Mouse (Mus musculus): ENCODE data around the gene Acod1. TPM values are rescaled to one million over a fixed set of nuclear protein-coding genes. Genes with fewer than 3 reads are reported as not detected.

The Acod1 gene
- polyA plus RNA-seq, 1 experiment from 2014 or later = not detected

DNA sequence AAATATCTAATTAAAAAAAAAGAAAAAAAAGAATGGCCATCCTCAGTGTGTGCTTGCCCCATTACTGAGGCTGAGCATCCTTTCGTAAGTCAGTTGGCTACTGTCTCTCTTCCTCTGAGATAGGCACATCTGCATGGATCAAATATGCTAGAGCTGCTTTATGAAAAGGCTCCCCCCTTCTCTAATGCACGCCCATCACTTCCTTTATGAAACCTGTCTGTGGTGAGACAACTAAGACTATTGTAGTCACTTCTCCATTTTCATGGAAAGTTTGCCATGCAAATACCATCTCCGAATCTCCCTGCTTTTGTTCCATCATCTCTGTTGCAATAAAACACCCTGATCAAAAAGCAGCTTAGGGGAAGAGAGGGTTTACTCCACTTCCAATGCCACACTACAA is 9.8 kb upstream of the Acod1 start:
- H3K4me3 ChIP-seq (ENCODE audit: low read depth, low read length) = no peak overlapping the region
- H3K9me3 ChIP-seq (ENCODE audit: control insufficient read depth, low read length) = no peaks in the 10 kb centered on the region
- WGBS = 78% methylated on average over 3 of the region's 3 CpGs
- no peaks in the 10 kb centered on the region for H3K27me3 ChIP-seq (ENCODE audit: control insufficient read depth, insufficient read depth, low read length)
- no peak overlapping the region for H3K9ac ChIP-seq (ENCODE audit: low read length)
- no peaks in the 10 kb centered on the region for H3K36me3 ChIP-seq (ENCODE audit: control insufficient read depth, insufficient read depth, low read length)
- H3K4me2 ChIP-seq = no peak overlapping the region
- no peak for DNase-seq (ENCODE audit: low spot score, missing footprints)
- H3K27ac ChIP-seq (ENCODE audit: low read depth, low read length) = no peak overlapping the region
- H3K4me1 ChIP-seq (ENCODE audit: control insufficient read depth, insufficient read depth, low read length) = no peaks in the 10 kb centered on the region
- ATAC-seq (ENCODE audit: low FRiP score) = no peak

DNA sequence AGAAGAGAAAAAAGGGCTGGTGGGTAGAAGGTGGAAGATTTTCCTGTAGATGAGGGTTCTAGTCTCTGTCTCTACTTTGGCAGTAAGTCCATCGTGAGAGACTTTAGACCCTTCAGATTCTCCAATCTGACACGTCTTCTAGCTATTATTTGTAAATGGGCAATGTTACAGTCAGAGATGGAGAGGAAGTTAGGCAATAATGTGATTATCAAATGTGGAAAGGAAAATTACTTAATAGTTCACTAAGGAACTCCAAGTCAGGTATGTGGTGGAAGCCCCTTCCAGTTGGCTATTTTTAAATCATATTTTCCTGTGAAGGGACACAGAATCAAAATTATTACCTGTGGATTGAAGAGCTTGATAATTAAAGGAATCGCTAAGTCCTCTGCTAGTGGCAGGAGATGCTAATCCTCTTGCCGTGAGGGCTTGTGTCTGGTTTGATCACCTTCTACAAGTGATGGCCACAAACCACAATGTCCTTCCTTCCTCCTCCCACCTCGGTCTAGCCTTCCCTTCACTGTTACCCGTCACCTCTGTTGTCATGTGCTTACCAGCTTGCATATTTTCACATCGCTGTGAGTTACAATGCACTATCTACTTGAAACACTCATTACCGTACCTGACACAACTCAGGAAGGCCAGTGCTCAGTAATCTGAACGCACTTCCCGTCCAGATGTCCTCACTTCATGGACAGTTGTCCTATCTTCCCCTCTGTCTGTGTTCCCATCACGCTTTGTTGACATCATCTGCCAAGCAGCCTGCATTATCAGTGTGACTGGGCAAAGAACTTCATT is 1.7 kb downstream of the Acod1 start:
- H3K27me3 ChIP-seq (ENCODE audit: control insufficient read depth, insufficient read depth, low read length) = no peaks in the 10 kb centered on the region
- no peak overlapping the region for H3K4me2 ChIP-seq
- peaks cover 2% of the 10 kb centered on the region; the same call in 1 of the 2 replicates for H3K4me1 ChIP-seq (ENCODE audit: control insufficient read depth, insufficient read depth, low read length)
- DNase-seq (ENCODE audit: low spot score, missing footprints) (no peak), ATAC-seq (ENCODE audit: low FRiP score) (no peak)
- no peaks in the 10 kb centered on the region for H3K36me3 ChIP-seq (ENCODE audit: control insufficient read depth, insufficient read depth, low read length)
- WGBS = 89% methylated on average over 11 of the region's 11 CpGs
- no peak overlapping the region for H3K4me3 ChIP-seq (ENCODE audit: low read depth, low read length)
- no peaks in the 10 kb centered on the region for H3K9me3 ChIP-seq (ENCODE audit: control insufficient read depth, low read length)
- no peak overlapping the region for H3K9ac ChIP-seq (ENCODE audit: low read length)
- H3K27ac ChIP-seq (ENCODE audit: low read depth, low read length) = no peak overlapping the region

GRCm38 (mm10) chr14:103051159-103051769 is 4.5 kb downstream of the Acod1 start:
- Histone ChIP-seq H3K27me3 (ENCODE audit: control insufficient read depth, insufficient read depth, low read length) (no peaks in the 10 kb centered on the region), H3K4me2 (no peak overlapping the region), H3K27ac (ENCODE audit: low read depth, low read length) (no peak overlapping the region), H3K9me3 (ENCODE audit: control insufficient read depth, low read length) (no peaks in the 10 kb centered on the region), H3K4me1 (ENCODE audit: control insufficient read depth, insufficient read depth, low read length) (peaks cover 2% of the 10 kb centered on the region; the same call in 1 of the 2 replicates), H3K4me3 (ENCODE audit: low read depth, low read length) (no peak overlapping the region), H3K9ac (ENCODE audit: low read length) (no peak overlapping the region), H3K36me3 (ENCODE audit: control insufficient read depth, insufficient read depth, low read length) (no peaks in the 10 kb centered on the region)
- WGBS = 40% methylated on average over 8 of the region's 8 CpGs
- DNase-seq (ENCODE audit: low spot score, missing footprints) = peak; percentile 91
- peak; percentile 90 for ATAC-seq (ENCODE audit: low FRiP score)

DNA sequence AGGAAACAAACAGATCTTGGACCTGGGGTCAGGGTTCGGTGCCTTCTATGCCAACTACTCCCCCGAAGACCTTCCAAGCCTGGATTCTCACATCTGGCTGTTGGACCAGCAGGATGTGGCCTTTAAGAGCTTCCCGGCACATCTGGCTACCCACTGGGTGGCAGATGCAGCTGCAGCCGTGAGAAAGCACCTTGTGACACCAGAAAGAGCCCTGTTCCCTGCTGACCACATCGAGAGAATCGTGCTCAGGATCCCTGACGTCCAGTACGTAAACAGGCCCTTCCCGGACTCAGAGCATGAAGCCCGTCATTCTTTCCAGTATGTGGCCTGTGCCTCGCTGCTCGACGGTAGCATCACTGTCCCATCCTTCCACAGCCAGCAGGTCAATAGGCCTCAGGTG is 8.0 kb downstream of the Acod1 start:
- Histone ChIP-seq H3K4me3 (ENCODE audit: low read depth, low read length) (no peak overlapping the region), H3K27ac (ENCODE audit: low read depth, low read length) (no peak overlapping the region), H3K27me3 (ENCODE audit: control insufficient read depth, insufficient read depth, low read length) (no peaks in the 10 kb centered on the region), H3K9me3 (ENCODE audit: control insufficient read depth, low read length) (no peaks in the 10 kb centered on the region), H3K4me1 (ENCODE audit: control insufficient read depth, insufficient read depth, low read length) (no peaks in the 10 kb centered on the region), H3K4me2 (no peak overlapping the region), H3K36me3 (ENCODE audit: control insufficient read depth, insufficient read depth, low read length) (no peaks in the 10 kb centered on the region), H3K9ac (ENCODE audit: low read length) (no peak overlapping the region)
- peak; percentile 70 for DNase-seq (ENCODE audit: low spot score, missing footprints)
- 85% methylated on average over 13 of the region's 13 CpGs for WGBS
- no peak for ATAC-seq (ENCODE audit: low FRiP score)

DNA sequence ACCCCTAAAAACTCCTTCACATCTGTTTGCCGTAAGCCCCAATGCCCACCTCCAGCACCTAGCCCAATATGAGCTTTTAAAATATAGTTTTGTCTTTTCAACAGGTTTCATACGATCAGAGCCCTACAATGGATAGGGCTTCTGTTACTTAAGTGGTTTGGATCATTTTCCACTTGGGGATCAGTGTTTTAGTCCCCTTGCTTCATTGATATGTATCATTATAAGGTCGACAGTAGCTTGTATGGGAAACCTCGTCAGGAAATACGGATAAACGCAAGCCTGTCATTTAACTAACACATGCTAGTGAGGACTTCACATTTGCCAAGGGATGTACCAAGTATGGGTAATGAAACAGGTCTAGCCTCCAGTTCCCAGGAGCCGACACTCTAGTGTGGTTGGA is 9.8 kb downstream of the Acod1 start:
- no peaks in the 10 kb centered on the region for H3K36me3 ChIP-seq (ENCODE audit: control insufficient read depth, insufficient read depth, low read length)
- no peak overlapping the region for H3K9ac ChIP-seq (ENCODE audit: low read length)
- no peak overlapping the region for H3K4me3 ChIP-seq (ENCODE audit: low read depth, low read length)
- H3K4me2 ChIP-seq = no peak overlapping the region
- no peaks in the 10 kb centered on the region for H3K4me1 ChIP-seq (ENCODE audit: control insufficient read depth, insufficient read depth, low read length)
- 93% methylated on average over 7 of the region's 7 CpGs for whole genome bisulfite sequencing
- DNase-seq (ENCODE audit: low spot score, missing footprints) = peak; percentile 73
- H3K9me3 ChIP-seq (ENCODE audit: control insufficient read depth, low read length) = no peaks in the 10 kb centered on the region
- ATAC-seq (ENCODE audit: low FRiP score) = no peak
- no peaks in the 10 kb centered on the region for H3K27me3 ChIP-seq (ENCODE audit: control insufficient read depth, insufficient read depth, low read length)
- H3K27ac ChIP-seq (ENCODE audit: low read depth, low read length) = no peak overlapping the region

GRCm38 (mm10) chr14:103058998-103059397 is 12.2 kb downstream of the Acod1 start:
- H3K4me3 ChIP-seq (ENCODE audit: low read depth, low read length) = no peak overlapping the region
- no peaks in the 10 kb centered on the region for H3K4me1 ChIP-seq (ENCODE audit: control insufficient read depth, insufficient read depth, low read length)
- no peaks in the 10 kb centered on the region for H3K9me3 ChIP-seq (ENCODE audit: control insufficient read depth, low read length)
- DNase-seq (ENCODE audit: low spot score, missing footprints) = peak; percentile 21
- H3K36me3 ChIP-seq (ENCODE audit: control insufficient read depth, insufficient read depth, low read length) = no peaks in the 10 kb centered on the region
- no peak overlapping the region for H3K9ac ChIP-seq (ENCODE audit: low read length)
- no peak overlapping the region for H3K4me2 ChIP-seq
- H3K27ac ChIP-seq (ENCODE audit: low read depth, low read length) = no peak overlapping the region
- WGBS = 81% methylated on average over 1 of the region's 1 CpGs
- no peak for ATAC-seq (ENCODE audit: low FRiP score)
- no peaks in the 10 kb centered on the region for H3K27me3 ChIP-seq (ENCODE audit: control insufficient read depth, insufficient read depth, low read length)

DNA sequence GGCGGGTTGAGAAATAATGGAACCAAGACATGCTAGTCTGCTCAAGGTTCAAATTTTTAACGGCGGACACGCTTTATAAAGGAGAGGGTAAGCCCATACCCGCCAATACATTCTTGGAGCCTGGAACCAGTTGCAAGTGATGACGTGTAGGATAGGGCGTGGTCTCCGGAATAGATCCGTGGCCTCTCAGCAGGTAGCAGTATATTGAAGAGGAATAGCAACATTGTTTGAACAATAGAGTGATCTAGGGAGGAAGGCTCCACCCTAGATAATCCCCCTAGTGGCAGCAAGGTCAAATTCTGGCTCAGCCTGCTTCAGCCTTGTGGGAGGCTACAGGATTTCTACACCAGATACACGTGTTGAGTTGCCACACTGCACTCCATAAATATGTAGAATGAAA is 12.7 kb downstream of the Acod1 start:
- Histone ChIP-seq H3K4me3 (ENCODE audit: low read depth, low read length) (no peak overlapping the region), H3K36me3 (ENCODE audit: control insufficient read depth, insufficient read depth, low read length) (no peaks in the 10 kb centered on the region), H3K27ac (ENCODE audit: low read depth, low read length) (no peak overlapping the region), H3K27me3 (ENCODE audit: control insufficient read depth, insufficient read depth, low read length) (no peaks in the 10 kb centered on the region), H3K4me1 (ENCODE audit: control insufficient read depth, insufficient read depth, low read length) (no peaks in the 10 kb centered on the region), H3K9ac (ENCODE audit: low read length) (no peak overlapping the region), H3K4me2 (no peak overlapping the region), H3K9me3 (ENCODE audit: control insufficient read depth, low read length) (no peaks in the 10 kb centered on the region)
- WGBS = 83% methylated on average over 10 of the region's 10 CpGs
- peak; percentile 23 for DNase-seq (ENCODE audit: low spot score, missing footprints)
- ATAC-seq (ENCODE audit: low FRiP score) = no peak

DNA sequence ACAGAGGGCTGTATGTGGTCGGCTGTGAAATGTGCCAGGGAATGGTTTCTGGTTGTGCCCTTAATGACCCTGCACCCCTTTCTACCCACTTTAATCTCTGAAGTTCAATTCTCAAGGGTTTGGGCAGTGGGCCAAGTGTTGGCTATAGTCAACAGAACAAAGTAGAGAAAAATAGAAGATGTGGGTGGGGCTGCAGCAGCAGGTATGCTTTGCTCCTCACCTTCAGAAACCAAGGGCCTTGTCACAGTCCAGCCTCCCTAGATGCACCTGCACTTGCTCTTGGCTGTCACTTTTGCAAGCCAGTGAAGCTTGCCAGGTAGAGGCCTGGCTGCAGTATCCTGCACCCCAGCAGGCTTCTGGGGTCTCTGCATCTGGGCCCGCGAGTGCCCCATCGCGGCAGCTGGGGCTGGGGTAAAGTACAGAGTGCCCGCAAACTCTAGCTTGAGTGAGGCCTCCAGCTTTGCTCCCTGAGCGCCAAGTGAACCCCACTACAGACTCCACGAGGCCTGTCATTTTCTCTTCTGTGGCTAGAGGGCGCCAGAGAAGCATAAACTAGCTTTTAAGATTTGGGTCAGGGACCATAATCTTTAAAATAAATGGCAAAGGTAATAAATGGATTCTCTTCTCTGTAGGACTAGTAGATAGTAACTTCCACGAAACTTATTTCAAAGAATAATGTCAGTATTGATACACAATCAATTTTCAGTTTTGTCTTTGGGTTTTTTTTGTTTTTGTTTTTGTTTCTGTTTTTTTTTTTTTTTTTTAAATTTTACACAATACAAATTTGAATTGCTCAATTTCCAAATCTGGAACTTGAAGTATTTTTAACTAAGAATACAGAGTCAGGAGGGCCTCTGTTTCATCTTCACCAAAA is 18.8 kb downstream of the Acod1 start:
- Histone ChIP-seq H3K4me2 (no peak overlapping the region), H3K4me3 (ENCODE audit: low read depth, low read length) (no peak overlapping the region), H3K9ac (ENCODE audit: low read length) (no peak overlapping the region), H3K36me3 (ENCODE audit: control insufficient read depth, insufficient read depth, low read length) (no peaks in the 10 kb centered on the region), H3K4me1 (ENCODE audit: control insufficient read depth, insufficient read depth, low read length) (peaks cover 3% of the 10 kb centered on the region; the same call in 1 of the 2 replicates), H3K27me3 (ENCODE audit: control insufficient read depth, insufficient read depth, low read length) (no peaks in the 10 kb centered on the region), H3K9me3 (ENCODE audit: control insufficient read depth, low read length) (no peaks in the 10 kb centered on the region), H3K27ac (ENCODE audit: low read depth, low read length) (no peak overlapping the region)
- ATAC-seq (ENCODE audit: low FRiP score) (no peak), DNase-seq (ENCODE audit: low spot score, missing footprints) (peak; percentile 97)
- 13% methylated on average over 10 of the region's 10 CpGs for WGBS
